Mouse (Mus musculus): Measurements from ENCODE around the gene Gfod1. TPM values are rescaled to one million over a fixed set of nuclear protein-coding genes. Genes with fewer than 3 reads are reported as not detected.

Gene Gfod1
- total and polyA plus RNA-seq, 3 experiments = 0.30 to 0.70 (median 0.36) TPM

- Histone ChIP-seq H3K27ac (ENCODE audit: insufficient read depth, low read depth) (no peak overlapping the region), H3K79me2 (replicated peaks; ENCODE audit: control insufficient read depth, extremely low read depth, insufficient read depth, poor library complexity, severe bottlenecking) (no peaks in the 10 kb centered on the region), H3K36me3 (replicated peaks in 1 of 2; ENCODE audit: control insufficient read depth in 1 of 2, insufficient read depth in 1 of 2, low read length in 1 of 2) (no peaks in the 10 kb centered on the region), H3K9me3 (replicated peaks; ENCODE audit: low read length) (no peaks in the 10 kb centered on the region), H3K9ac (ENCODE audit: insufficient read depth, low read depth) (no peak overlapping the region), H3K4me1 (ENCODE audit: control insufficient read depth in 1 of 2, insufficient read depth in 2 of 2) (no peaks in the 10 kb centered on the region), H3K27me3 (replicated peaks) (no peaks in the 10 kb centered on the region), H3K4me3 (replicated peaks in 1 of 3; ENCODE audit: low read depth in 2 of 3, low read length in 2 of 3, poor library complexity in 1 of 3) (no peak overlapping the region), H3K4me2 (ENCODE audit: insufficient read depth, low read depth, poor library complexity, severe bottlenecking) (no peak overlapping the region)
- DNase-seq (ENCODE audit: extremely low read depth) = no peak
- TF ChIP-seq MAZ (IDR thresholded peaks at IDR 0.05; ENCODE audit: low read depth, low read length) (no peak), EP300 (IDR thresholded peaks at IDR 0.05; ENCODE audit: low read length) (no peak), PAX5 (IDR thresholded peaks at IDR 0.05; ENCODE audit: low read length) (no peak), MAFK (IDR thresholded peaks at IDR 0.05; ENCODE audit: insufficient replicate concordance, low read length) (no peak), NRF1 (IDR thresholded peaks at IDR 0.05; ENCODE audit: low read depth, low read length) (no peak), HCFC1 (IDR thresholded peaks at IDR 0.05; ENCODE audit: low read depth, low read length) (no peak), POLR2A (IDR thresholded peaks at IDR 0.05; ENCODE audit: low read depth, low read length) (no peak), USF1 (IDR thresholded peaks at IDR 0.05; ENCODE audit: low read depth, low read length) (no peak), ETS1 (conservative IDR thresholded peaks at IDR 0.05; ENCODE audit: low read depth, low read length) (no peak), MYC (IDR thresholded peaks at IDR 0.05; ENCODE audit: low read depth, low read length) (no peak), RCOR1 (conservative IDR thresholded peaks at IDR 0.05; ENCODE audit: low read depth, low read length) (no peak), MXI1 (IDR thresholded peaks at IDR 0.05; ENCODE audit: low read depth, low read length) (no peak), POLR2AphosphoS2 (IDR thresholded peaks at IDR 0.05; ENCODE audit: low read depth, low read length) (no peak), KAT2A (IDR thresholded peaks at IDR 0.05; ENCODE audit: insufficient replicate concordance, low read length) (no peak), CTCF (conservative IDR thresholded peaks at IDR 0.05 in 1 of 2, IDR thresholded peaks at IDR 0.05 in 1 of 2; ENCODE audit: low read depth in 2 of 2, low read length in 2 of 2) (no peak), BHLHE40 (IDR thresholded peaks at IDR 0.05; ENCODE audit: low read depth, low read length) (no peak), JUND (conservative IDR thresholded peaks at IDR 0.05; ENCODE audit: low read depth, low read length) (no peak), RAD21 (IDR thresholded peaks at IDR 0.05; ENCODE audit: low read depth, low read length) (no peak), ZNF384 (IDR thresholded peaks at IDR 0.05; ENCODE audit: low read depth, low read length) (no peak)
- in situ Hi-C loops (cut with MboI; ENCODE audit: low pct_ligation_motif_present, low pct_unique_long_range_greater_than_20kb, low sequenced_read_pairs) (no loop called here), dilution Hi-C loops (cut with MboI; ENCODE audit: extremely low pct_ligation_motif_present, extremely low pct_unique_long_range_greater_than_20kb, low sequenced_read_pairs) (no loop called here)
Observed at GRCm38 (mm10) chr13:43317411-43317810, 13.4 kb upstream of the Gfod1 start.

- DNase-seq (ENCODE audit: extremely low read depth) = no peak
- no peak overlapping the region for H3K4me3 ChIP-seq (replicated peaks in 1 of 3; ENCODE audit: low read depth in 2 of 3, low read length in 2 of 3, poor library complexity in 1 of 3)
- H3K27me3 ChIP-seq (replicated peaks) = peaks cover 45% of the 10 kb centered on the region
- H3K27ac ChIP-seq (ENCODE audit: insufficient read depth, low read depth) = no peak overlapping the region
- no peaks in the 10 kb centered on the region for H3K79me2 ChIP-seq (replicated peaks; ENCODE audit: control insufficient read depth, extremely low read depth, insufficient read depth, poor library complexity, severe bottlenecking)
- no peak overlapping the region for H3K9ac ChIP-seq (ENCODE audit: insufficient read depth, low read depth)
- no peaks in the 10 kb centered on the region for H3K36me3 ChIP-seq (replicated peaks in 1 of 2; ENCODE audit: control insufficient read depth in 1 of 2, insufficient read depth in 1 of 2, low read length in 1 of 2)
- H3K4me2 ChIP-seq (ENCODE audit: insufficient read depth, low read depth, poor library complexity, severe bottlenecking) = no peak overlapping the region
- in situ Hi-C loops (cut with MboI; ENCODE audit: low pct_ligation_motif_present, low pct_unique_long_range_greater_than_20kb, low sequenced_read_pairs) = no loop called here
- TF ChIP-seq MAFK (IDR thresholded peaks at IDR 0.05; ENCODE audit: insufficient replicate concordance, low read length) (no peak), MAX (IDR thresholded peaks at IDR 0.05; ENCODE audit: low read length) (no peak), SIN3A (IDR thresholded peaks at IDR 0.05; ENCODE audit: low read length) (no peak), MXI1 (IDR thresholded peaks at IDR 0.05; ENCODE audit: low read depth, low read length) (no peak), NRF1 (IDR thresholded peaks at IDR 0.05; ENCODE audit: low read depth, low read length) (no peak), ZNF384 (IDR thresholded peaks at IDR 0.05; ENCODE audit: low read depth, low read length) (no peak), BHLHE40 (IDR thresholded peaks at IDR 0.05; ENCODE audit: low read depth, low read length) (no peak), MAZ (IDR thresholded peaks at IDR 0.05; ENCODE audit: low read depth, low read length) (no peak), EP300 (IDR thresholded peaks at IDR 0.05; ENCODE audit: low read length) (no peak), USF2 (conservative IDR thresholded peaks at IDR 0.05; ENCODE audit: low read depth, low read length) (no peak), MYC (IDR thresholded peaks at IDR 0.05; ENCODE audit: low read depth, low read length) (no peak), PAX5 (IDR thresholded peaks at IDR 0.05; ENCODE audit: low read length) (no peak), UBTF (IDR thresholded peaks at IDR 0.05; ENCODE audit: low read depth, low read length) (no peak), NELFE (IDR thresholded peaks at IDR 0.05; ENCODE audit: low read depth, low read length) (no peak)
- H3K4me1 ChIP-seq (ENCODE audit: control insufficient read depth in 1 of 2, insufficient read depth in 2 of 2) = peaks cover 8 to 32% of the 10 kb centered on the region in 2 experiments
- peaks cover 14% of the 10 kb centered on the region for H3K9me3 ChIP-seq (replicated peaks; ENCODE audit: low read length)
- dilution Hi-C loops (cut with MboI; ENCODE audit: extremely low pct_ligation_motif_present, extremely low pct_unique_long_range_greater_than_20kb, low sequenced_read_pairs) = no loop called here
Observed at GRCm38 (mm10) chr13:43305181-43305924, 1.4 kb upstream of the Gfod1 start.
